Mouse (Mus musculus) erythroblast, embryonic 14.5 days (primary cell): ENCODE measurements at regions not wholly inside any gene's neighbourhood (a gene's known extent, or its start where the extent isn't known, plus 50 kb on each side); places are given as distances from the start of the nearest gene placed in this dataset.

ENCODE experiments used
- GATA1 ChIP-seq: IDR thresholded peaks from 2 replicates; pipeline ENCODE4 v1.6.1; 2012; ENCODE audit warnings: low read length, inconsistent platforms, mixed read lengths
- TAL1 ChIP-seq: IDR thresholded peaks from 3 replicates; pipeline ENCODE4 v1.6.1; 2012; ENCODE audit warnings: low read length, inconsistent platforms, mixed read lengths

- TF ChIP-seq TAL1: no peak
- no peak for TF ChIP-seq GATA1
Observed at GRCm38 (mm10) chr4:56305664-56306330, 434.1 kb upstream of the Gm26657 start.
